Mouse (Mus musculus): ENCODE results near the gene Cltc.

DNA sequence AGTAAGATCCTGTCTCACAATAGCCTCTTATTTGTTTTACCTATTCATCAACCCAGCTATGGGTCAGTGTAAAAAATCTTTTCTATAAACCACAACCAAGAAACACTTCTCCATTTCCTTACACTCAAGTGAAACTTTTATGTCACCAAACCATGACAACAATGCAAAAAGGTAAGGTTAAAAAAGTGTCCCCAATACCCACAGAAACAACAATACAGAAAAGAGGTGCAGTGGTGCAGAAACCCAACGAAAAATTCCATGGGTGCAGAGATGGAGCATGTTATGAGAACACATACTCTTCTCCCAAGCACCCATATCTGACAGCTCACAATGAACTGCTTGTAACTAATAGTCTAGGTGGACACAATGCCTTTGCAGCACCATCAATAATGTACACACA, 36.8 kb upstream of the Cltc start:
- TF ChIP-seq CTCF (IDR thresholded peaks at IDR 0.05; ENCODE audit: borderline replicate concordance, control insufficient read depth, extremely low read depth, insufficient read depth, low read length, poor library complexity) (no peak), POLR2A (IDR thresholded peaks at IDR 0.05; ENCODE audit: control insufficient read depth, extremely low read depth, insufficient read depth, low read length, poor library complexity) (no peak)
